ENCODE assay signal across 10 mouse cellular contexts in the genomic region with DNA sequence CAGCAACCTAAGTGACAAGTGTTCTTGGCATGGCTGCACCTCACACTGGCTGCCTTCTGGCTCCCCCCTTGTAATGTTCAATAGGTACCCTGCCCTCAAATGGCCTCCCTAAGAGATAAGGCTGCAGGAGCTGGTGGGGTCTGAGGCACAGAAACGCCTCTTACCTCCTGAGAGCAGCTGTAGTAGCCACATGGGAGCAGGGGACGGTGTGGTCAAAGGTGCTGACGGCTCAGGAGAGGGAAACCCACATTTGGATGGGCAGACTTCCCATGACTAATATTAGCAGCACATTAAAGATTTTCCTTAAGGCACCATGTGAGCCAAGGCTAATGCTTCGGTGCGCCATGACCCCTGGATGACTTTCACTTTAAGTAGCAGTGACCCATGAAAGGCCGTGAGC. TPM values are rescaled to one million over a fixed set of nuclear protein-coding genes. Genes with fewer than 3 reads are reported as not detected.
DNase-seq lines count a peak whose midpoint lies in the region; ATAC-seq lines count a peak whose summit lies in the region.
"Had no signal": no experiment of that assay in that cellular context is flagged by ENCODE, and none has a peak within 500 bp of the region (broad histone marks: within the 10 kb centered on the region; RNA-seq: fewer than 3 reads in every experiment).

No protein-coding gene starts in this region.

- H3K4me3 ChIP-seq in hindbrain, embryonic 10.5 days, result 0 out of 2 replicates have a peak overlapping the region, but pooled peaks have one; percentile 14
- H3K4me3 ChIP-seq in hindbrain, embryonic 14.5 days (replicated peaks; ENCODE audit: low read length), result no peak overlapping the region
- H3K4me3 ChIP-seq in neural tube, embryonic 12.5 days, result no peak overlapping the region
- H3K4me3 ChIP-seq in intestine, embryonic 14.5 days (ENCODE audit: low read depth, low read length), result no peak overlapping the region
- H3K4me3 ChIP-seq: embryonic facial prominence, embryonic 15.5 days had no signal

- DNase-seq in hindbrain, embryonic 10.5 days (ENCODE audit: low spot score), result no peak
- no peak for DNase-seq in hindbrain, embryonic 14.5 days (ENCODE audit: low spot score)
- DNase-seq in neural tube, embryonic 10.5 days (ENCODE audit: extremely low spot score, low spot score), result no peak
- no peak for DNase-seq in intestine, embryonic 14.5 days (ENCODE audit: low spot score)
- DNase-seq in cerebellum, adult 18-20 months, result no peak
- DNase-seq in layer of hippocampus, postnatal 25 days (ENCODE audit: extremely low spot score in 1 of 2, low spot score in 1 of 2), result no peak
- no peak for DNase-seq in left cerebral cortex, postnatal 14 days (ENCODE audit: low spot score in 2 of 2)

- no peaks in the 10 kb centered on the region for H3K9me3 ChIP-seq in hindbrain, embryonic 10.5 days
- no peaks in the 10 kb centered on the region for H3K9me3 ChIP-seq in hindbrain, embryonic 14.5 days (ENCODE audit: control insufficient read depth, low read length)
- H3K9me3 ChIP-seq in neural tube, embryonic 12.5 days, result no peaks in the 10 kb centered on the region
- H3K9me3 ChIP-seq in intestine, embryonic 14.5 days (ENCODE audit: control insufficient read depth, low read length), result no peaks in the 10 kb centered on the region
- H3K9me3 ChIP-seq: embryonic facial prominence, embryonic 15.5 days had no signal

- no peak for ATAC-seq in hindbrain, embryonic 14.5 days (ENCODE audit: low FRiP score)
- ATAC-seq in neural tube, embryonic 12.5 days (ENCODE audit: low FRiP score, low read depth), result no peak
- ATAC-seq in intestine, embryonic 14.5 days (replicated peaks; ENCODE audit: low FRiP score, low TSS enrichment, low read depth), result no peak
- ATAC-seq: activated CD4-positive, CD25-positive, alpha-beta regulatory T cell, adult 4 months had no signal

- peaks cover 44% of the 10 kb centered on the region for H3K4me1 ChIP-seq in hindbrain, embryonic 10.5 days (replicated peaks)
- H3K4me1 ChIP-seq in hindbrain, embryonic 14.5 days (replicated peaks; ENCODE audit: control insufficient read depth, insufficient read depth, low read length), result 0 out of 2 replicates have a peak, but pooled peaks cover 9% of the 10 kb centered on the region
- H3K4me1 ChIP-seq in neural tube, embryonic 12.5 days, result peaks cover 36% of the 10 kb centered on the region
- H3K4me1 ChIP-seq in intestine, embryonic 14.5 days (replicated peaks; ENCODE audit: control insufficient read depth, insufficient read depth, low read length), result peaks cover 45% of the 10 kb centered on the region

- 13% methylated on average over 6 of the region's 6 CpGs for WGBS in hindbrain, embryonic 10.5 days
- whole genome bisulfite sequencing in hindbrain, embryonic 14.5 days, result 18% methylated on average over 6 of the region's 6 CpGs
- WGBS in neural tube, embryonic 12.5 days, result 16% methylated on average over 6 of the region's 6 CpGs
- 20% methylated on average over 6 of the region's 6 CpGs for WGBS in intestine, embryonic 14.5 days

- intact Hi-C loops in left cerebral cortex, postnatal 14 days (cut with DNase I), result loop anchor here (10.0 kb wide), 1 partner anchor 196 kb away; no protein-coding TSS in a partner anchor

- no peak overlapping the region for H3K9ac ChIP-seq in hindbrain, embryonic 14.5 days
- no peak overlapping the region for H3K9ac ChIP-seq in neural tube, embryonic 12.5 days
- no peak overlapping the region for H3K9ac ChIP-seq in intestine, embryonic 14.5 days (ENCODE audit: low read length)
- H3K9ac ChIP-seq: embryonic facial prominence, embryonic 15.5 days had no signal

- peaks cover 21% of the 10 kb centered on the region for H3K36me3 ChIP-seq in hindbrain, embryonic 10.5 days
- no peaks in the 10 kb centered on the region for H3K36me3 ChIP-seq in hindbrain, embryonic 14.5 days (replicated peaks; ENCODE audit: control insufficient read depth, insufficient read depth)
- H3K36me3 ChIP-seq in neural tube, embryonic 12.5 days, result no peaks in the 10 kb centered on the region
- H3K36me3 ChIP-seq in intestine, embryonic 14.5 days (ENCODE audit: control insufficient read depth, insufficient read depth, low read length), result peaks cover 23% of the 10 kb centered on the region

- peak overlapping the region; percentile 81 for H3K27ac ChIP-seq in hindbrain, embryonic 10.5 days
- no peak overlapping the region for H3K27ac ChIP-seq in hindbrain, embryonic 14.5 days
- no peak overlapping the region for H3K27ac ChIP-seq in neural tube, embryonic 12.5 days
- peak overlapping the region; percentile 16 for H3K27ac ChIP-seq in intestine, embryonic 14.5 days (ENCODE audit: low read depth)

- peaks cover 14% of the 10 kb centered on the region; the same call in 1 of the 2 replicates for H3K27me3 ChIP-seq in hindbrain, embryonic 10.5 days (ENCODE audit: insufficient read depth, poor library complexity, severe bottlenecking)
- no peaks in the 10 kb centered on the region for H3K27me3 ChIP-seq in hindbrain, embryonic 14.5 days (ENCODE audit: control insufficient read depth, insufficient read depth, low read length)
- no peaks in the 10 kb centered on the region for H3K27me3 ChIP-seq in neural tube, embryonic 12.5 days (replicated peaks)
- no peaks in the 10 kb centered on the region for H3K27me3 ChIP-seq in intestine, embryonic 14.5 days (replicated peaks; ENCODE audit: control insufficient read depth, insufficient read depth, low read length)
- H3K27me3 ChIP-seq: embryonic facial prominence, embryonic 15.5 days had no signal

- H3K4me2 ChIP-seq in hindbrain, embryonic 14.5 days (replicated peaks), result no peak overlapping the region
- H3K4me2 ChIP-seq in neural tube, embryonic 12.5 days (replicated peaks), result peak overlapping the region; percentile 9; the same call in 1 of the 2 replicates
- H3K4me2 ChIP-seq in intestine, embryonic 14.5 days (ENCODE audit: low read length), result no peak overlapping the region
- H3K4me2 ChIP-seq: embryonic facial prominence, embryonic 15.5 days had no signal

RNA-seq across cellular contexts. Expression of a gene that starts 17.3 kb away (rescaled TPM):
- 15.7 and 17.5 TPM in 2 replicates for polyA plus RNA-seq in hindbrain, embryonic 10.5 days (2016; fragmentation: Nextera tagmentation; extraction: Ambion mirVana)
- polyA plus RNA-seq in hindbrain, embryonic 14.5 days (2014; fragmentation: Nextera tagmentation; extraction: Ambion mirVana), result 7.1 and 9.0 TPM in 2 replicates
- 18.1 and 18.9 TPM in 2 replicates for polyA plus RNA-seq in neural tube, embryonic 12.5 days (2016; fragmentation: Nextera tagmentation; extraction: Ambion mirVana)
- polyA plus RNA-seq in intestine, embryonic 14.5 days (2014; fragmentation: Nextera tagmentation; extraction: Ambion mirVana), result 27.5 and 28.2 TPM in 2 replicates
- total RNA-seq in layer of hippocampus, postnatal 25 days (2021), result 1 to 10 TPM; 2.0 to 2.3 TPM
- total RNA-seq in left cerebral cortex, postnatal 14 days (2021), result 1 to 10 TPM; 2.0 to 2.4 TPM

RNA-seq across cellular contexts. Expression of a gene that starts 22.9 kb away (rescaled TPM):
- polyA plus RNA-seq in hindbrain, embryonic 10.5 days (2016; fragmentation: Nextera tagmentation; extraction: Ambion mirVana), result 0.22 and 0.68 TPM in 2 replicates
- polyA plus RNA-seq in hindbrain, embryonic 14.5 days (2014; fragmentation: Nextera tagmentation; extraction: Ambion mirVana), result 0.23 and 0.27 TPM in 2 replicates
- 0.06 and 0.16 TPM in 2 replicates for polyA plus RNA-seq in neural tube, embryonic 12.5 days (2016; fragmentation: Nextera tagmentation; extraction: Ambion mirVana)
- 1.4 and 2.0 TPM in 2 replicates for polyA plus RNA-seq in intestine, embryonic 14.5 days (2014; fragmentation: Nextera tagmentation; extraction: Ambion mirVana)
- under 1 TPM in 1 of 2 experiments, not detected in 1; 0.87 TPM for total RNA-seq in layer of hippocampus, postnatal 25 days (2021)
- not detected for total RNA-seq in left cerebral cortex, postnatal 14 days (2021)

RNA-seq across cellular contexts. Expression of a gene that starts 24.5 kb away (rescaled TPM):
- polyA plus RNA-seq in hindbrain, embryonic 10.5 days (2016; fragmentation: Nextera tagmentation; extraction: Ambion mirVana), result 14.6 and 16.9 TPM in 2 replicates
- 65.2 and 68.7 TPM in 2 replicates for polyA plus RNA-seq in hindbrain, embryonic 14.5 days (2014; fragmentation: Nextera tagmentation; extraction: Ambion mirVana)
- polyA plus RNA-seq in neural tube, embryonic 12.5 days (2016; fragmentation: Nextera tagmentation; extraction: Ambion mirVana), result 32.7 and 41.8 TPM in 2 replicates
- polyA plus RNA-seq in intestine, embryonic 14.5 days (2014; fragmentation: Nextera tagmentation; extraction: Ambion mirVana), result 24.1 and 27.7 TPM in 2 replicates
- 10 to 100 TPM; 31.2 to 32.7 TPM for total RNA-seq in layer of hippocampus, postnatal 25 days (2021)
- total RNA-seq in left cerebral cortex, postnatal 14 days (2021), result 10 to 100 TPM; 42.3 to 44.1 TPM

RNA-seq across cellular contexts. Expression of a gene that starts 43.4 kb away (rescaled TPM):
- polyA plus RNA-seq in hindbrain, embryonic 10.5 days (2016; fragmentation: Nextera tagmentation; extraction: Ambion mirVana), result 154 and 169 TPM in 2 replicates
- 111 TPM in 2 replicates for polyA plus RNA-seq in hindbrain, embryonic 14.5 days (2014; fragmentation: Nextera tagmentation; extraction: Ambion mirVana)
- polyA plus RNA-seq in neural tube, embryonic 12.5 days (2016; fragmentation: Nextera tagmentation; extraction: Ambion mirVana), result 130 and 143 TPM in 2 replicates
- polyA plus RNA-seq in intestine, embryonic 14.5 days (2014; fragmentation: Nextera tagmentation; extraction: Ambion mirVana), result 160 and 171 TPM in 2 replicates
- total RNA-seq in layer of hippocampus, postnatal 25 days (2021), result 10 to 100 TPM; 65.6 to 67.4 TPM
- total RNA-seq in left cerebral cortex, postnatal 14 days (2021), result 10 to 100 TPM; 52.0 to 60.5 TPM

Comparison
In these comparisons a context has a peak if more than half of its experiments do, and no peak if none do; other contexts are left out.
1. H3K27ac ChIP-seq: peak in hindbrain, embryonic 10.5 days (single experiment) and intestine, embryonic 14.5 days (single experiment); none in hindbrain, embryonic 14.5 days (single experiment) and neural tube, embryonic 12.5 days (single experiment).